Mouse (Mus musculus): ENCODE measurements around the gene Defa22.
"Not testable (repeated sequence)": the region's sequence is repeated elsewhere in the genome, so short reads cannot be mapped to it uniquely, and the experiment has no call there.

Gene Defa22

DNA sequence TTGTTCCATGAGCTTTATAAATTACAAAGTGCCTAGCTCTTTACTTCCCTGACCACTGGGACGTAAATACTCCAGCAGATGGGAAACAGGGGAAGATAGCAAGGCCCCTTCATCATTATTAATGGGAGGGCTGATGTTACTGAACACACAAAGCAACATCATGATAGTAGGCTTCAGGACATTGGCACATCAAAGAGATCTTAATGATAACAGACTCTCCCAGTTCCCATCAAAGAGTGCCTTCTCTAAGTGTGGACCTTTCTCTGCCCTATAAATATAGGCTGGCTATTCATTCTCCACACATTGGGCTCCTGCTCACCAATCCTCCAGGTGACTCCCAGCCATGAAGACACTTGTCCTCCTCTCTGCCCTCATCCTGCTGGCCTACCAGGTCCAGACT, at the start of gene Defa22:
Gene Defa22 (plus strand): TSS at position 301 of the 400 bp plus-strand sequence.
- not testable (repeated sequence) for DNase-seq (ENCODE audit: low read depth in 2 of 2, low spot score in 2 of 2)

DNA sequence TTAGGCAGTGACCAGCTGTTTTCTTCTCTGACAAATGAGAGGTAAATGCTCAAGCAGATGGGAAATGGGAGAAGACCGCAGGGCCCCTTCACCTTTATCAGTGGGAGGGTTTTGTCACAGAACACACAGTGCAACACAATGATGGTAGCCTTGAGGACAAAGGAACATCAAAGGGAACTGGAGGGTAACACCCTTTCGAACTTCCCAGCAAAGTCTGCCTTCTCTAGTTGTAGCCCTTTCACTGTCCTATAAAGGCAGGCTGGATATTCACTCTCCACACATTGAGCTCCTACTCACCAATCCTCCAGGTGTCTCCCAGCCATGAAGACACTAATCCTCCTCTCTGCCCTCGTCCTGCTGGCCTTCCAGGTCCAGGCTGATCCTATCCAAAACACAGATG, 27.7 kb upstream of the Defa22 start, which contains the start of gene Defa30:
Gene Defa30 (plus strand): TSS at position 301 of the 400 bp plus-strand sequence.
- not testable (repeated sequence) for DNase-seq (ENCODE audit: low read depth in 2 of 2, low spot score in 2 of 2)

DNA sequence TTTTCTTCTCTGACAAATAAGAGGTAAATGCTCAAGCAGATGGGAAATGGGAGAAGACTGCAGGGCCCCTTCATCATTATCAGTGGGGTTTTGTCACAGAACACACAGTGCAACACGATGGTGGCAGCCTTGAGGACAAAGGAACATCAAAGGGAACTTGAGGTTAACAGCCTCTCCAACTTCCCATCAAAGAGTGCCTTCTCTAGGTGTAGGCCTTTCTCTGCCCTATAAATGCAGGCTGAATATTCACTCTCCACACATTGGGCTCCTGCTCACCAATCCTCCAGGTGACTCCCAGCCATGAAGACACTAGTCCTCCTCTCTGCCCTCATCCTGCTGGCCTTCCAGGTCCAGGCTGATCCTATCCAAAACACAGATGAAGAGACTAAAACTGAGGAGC, 29.2 kb downstream of the Defa22 start, which contains the start of gene Defa31:
Gene Defa31 (plus strand): TSS at position 301 of the 400 bp plus-strand sequence.
- DNase-seq (ENCODE audit: low read depth in 2 of 2, low spot score in 2 of 2), result not testable (repeated sequence)

DNA sequence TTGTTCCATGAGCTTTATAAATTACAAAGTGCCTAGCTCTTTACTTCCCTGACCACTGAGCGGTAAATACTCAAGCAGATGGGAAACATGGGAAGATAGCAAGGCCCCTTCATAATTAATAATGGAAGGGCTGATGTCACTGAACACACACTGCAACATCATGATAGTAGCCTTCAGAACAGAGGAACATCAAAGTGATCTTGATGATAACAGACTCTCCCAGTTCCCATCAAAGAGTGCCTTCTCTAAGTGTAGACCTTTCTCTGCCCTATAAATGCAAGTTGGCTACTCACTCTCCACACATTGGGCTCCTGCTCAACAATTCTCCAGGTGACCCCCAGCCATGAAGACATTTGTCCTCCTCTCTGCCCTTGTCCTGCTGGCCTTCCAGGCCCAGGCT, 39.2 kb downstream of the Defa22 start, which contains the start of gene Gm15293:
Gene Gm15293 (plus strand): TSS at position 301 of the 400 bp plus-strand sequence.
- DNase-seq (ENCODE audit: low read depth in 2 of 2, low spot score in 2 of 2), result not testable (repeated sequence)
